19 mouse cellular contexts compared by ENCODE assay signal in the genomic region with DNA sequence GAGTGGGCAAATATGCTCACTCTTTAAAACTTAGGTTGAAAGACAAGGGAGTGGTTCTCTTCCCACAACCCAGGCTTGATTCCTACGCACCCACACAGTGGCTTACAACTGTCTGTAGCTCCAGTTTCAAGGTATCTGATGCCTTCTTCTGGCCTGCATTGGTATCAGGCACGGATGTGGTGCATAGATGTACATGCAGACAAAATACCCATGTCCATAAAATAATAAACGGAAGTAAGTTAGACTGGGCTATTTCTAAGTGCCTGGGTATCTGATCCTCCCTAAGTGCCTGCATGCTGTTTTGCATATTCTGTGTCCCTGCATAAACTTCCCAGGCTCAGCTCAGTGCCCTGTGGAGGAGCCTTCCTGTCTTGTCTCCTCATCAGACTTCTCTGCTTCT.
"Had no signal": no experiment of that assay in that cellular context is flagged by ENCODE, and none has a peak within 500 bp of the region (broad histone marks: within the 10 kb centered on the region; RNA-seq: fewer than 3 reads in every experiment).

No protein-coding gene starts in this region.

- H3K4me3 ChIP-seq: limb, embryonic 12.5 days; limb, embryonic 15.5 days; midbrain, embryonic 13.5 days; neural tube, embryonic 12.5 days; neural tube, embryonic 15.5 days had no signal

- H3K4me1 ChIP-seq: limb, embryonic 12.5 days; limb, embryonic 15.5 days; neural tube, embryonic 12.5 days had no signal

- ATAC-seq: intestine, postnatal 0 days; liver, postnatal 0 days; lung, postnatal 0 days; midbrain, embryonic 13.5 days had no signal

- H3K9me3 ChIP-seq: limb, embryonic 12.5 days; limb, embryonic 15.5 days; midbrain, embryonic 13.5 days; neural tube, embryonic 12.5 days; neural tube, embryonic 15.5 days had no signal

- H3K27ac ChIP-seq: limb, embryonic 12.5 days; limb, embryonic 15.5 days; liver, embryonic 14.5 days; macrophage; midbrain, embryonic 13.5 days; neural tube, embryonic 12.5 days; neural tube, embryonic 15.5 days had no signal

- DNase-seq: kidney, adult 9 months; left cerebral cortex, postnatal 4 days; liver, postnatal 0 days; right cerebral cortex, adult 18-20 months; right cerebral cortex, postnatal 14 days; right cerebral cortex, postnatal 4 days; thymus, adult 18-20 months; thymus, postnatal 36 days had no signal

- H3K4me2 ChIP-seq: limb, embryonic 12.5 days; limb, embryonic 15.5 days; liver, embryonic 11.5 days; lung, embryonic 14.5 days; midbrain, embryonic 13.5 days; neural tube, embryonic 12.5 days; neural tube, embryonic 15.5 days had no signal

- H3K36me3 ChIP-seq: limb, embryonic 12.5 days; limb, embryonic 15.5 days; midbrain, embryonic 13.5 days; neural tube, embryonic 12.5 days; neural tube, embryonic 15.5 days had no signal

- H3K27me3 ChIP-seq: limb, embryonic 12.5 days; limb, embryonic 15.5 days; midbrain, embryonic 13.5 days; neural tube, embryonic 12.5 days; neural tube, embryonic 15.5 days had no signal

- H3K9ac ChIP-seq: limb, embryonic 12.5 days; limb, embryonic 15.5 days; liver, embryonic 14.5 days; liver, postnatal 0 days; lung, embryonic 14.5 days; midbrain, embryonic 13.5 days; neural tube, embryonic 12.5 days; neural tube, embryonic 15.5 days had no signal
